Mouse (Mus musculus): ENCODE data around the gene Mast4. TPM values are rescaled to one million over a fixed set of nuclear protein-coding genes. Genes with fewer than 3 reads are reported as not detected.

The Mast4 gene
- total and polyA plus RNA-seq, 3 experiments = 0.99 to 7.4 (median 6.1) TPM

GRCm38 (mm10) chr13:103199823-103200660 lies 134.3 kb downstream of the Mast4 start:
- dilution Hi-C loops (cut with MboI; ENCODE audit: extremely low pct_ligation_motif_present, extremely low pct_unique_long_range_greater_than_20kb, low sequenced_read_pairs) = no loop called here

GRCm38 (mm10) chr13:103198210-103198940 lies 135.9 kb downstream of the Mast4 start:
- no peak overlapping the region for H3K4me2 ChIP-seq (ENCODE audit: insufficient read depth, low read depth, poor library complexity, severe bottlenecking)
- in situ Hi-C loops (cut with MboI; ENCODE audit: low pct_ligation_motif_present, low pct_unique_long_range_greater_than_20kb, low sequenced_read_pairs) = no loop called here
- H3K27me3 ChIP-seq (replicated peaks) = no peaks in the 10 kb centered on the region
- no peak overlapping the region for H3K4me3 ChIP-seq (replicated peaks in 1 of 3; ENCODE audit: low read depth in 2 of 3, low read length in 2 of 3, poor library complexity in 1 of 3)
- DNase-seq (ENCODE audit: extremely low read depth) = no peak
- H3K27ac ChIP-seq (ENCODE audit: insufficient read depth, low read depth) = no peak overlapping the region
- dilution Hi-C loops (cut with MboI; ENCODE audit: extremely low pct_ligation_motif_present, extremely low pct_unique_long_range_greater_than_20kb, low sequenced_read_pairs) = no loop called here
- TF ChIP-seq NELFE (IDR thresholded peaks at IDR 0.05; ENCODE audit: low read depth, low read length) (no peak), ZNF384 (IDR thresholded peaks at IDR 0.05; ENCODE audit: low read depth, low read length) (no peak), MYC (IDR thresholded peaks at IDR 0.05; ENCODE audit: low read depth, low read length) (no peak), E2F4 (IDR thresholded peaks at IDR 0.05; ENCODE audit: insufficient replicate concordance, low read depth, low read length) (no peak), CTCF (conservative IDR thresholded peaks at IDR 0.05 in 1 of 2, IDR thresholded peaks at IDR 0.05 in 1 of 2; ENCODE audit: low read depth in 2 of 2, low read length in 2 of 2) (no peak), MAX (IDR thresholded peaks at IDR 0.05; ENCODE audit: low read length) (no peak), NRF1 (IDR thresholded peaks at IDR 0.05; ENCODE audit: low read depth, low read length) (no peak), JUND (conservative IDR thresholded peaks at IDR 0.05; ENCODE audit: low read depth, low read length) (no peak), KAT2A (IDR thresholded peaks at IDR 0.05; ENCODE audit: insufficient replicate concordance, low read length) (no peak), GABPA (IDR thresholded peaks at IDR 0.05; ENCODE audit: insufficient replicate concordance, low read depth, low read length) (no peak), ZC3H11A (IDR thresholded peaks at IDR 0.05; ENCODE audit: low read depth, low read length) (no peak), HCFC1 (IDR thresholded peaks at IDR 0.05; ENCODE audit: low read depth, low read length) (no peak), POLR2AphosphoS2 (IDR thresholded peaks at IDR 0.05; ENCODE audit: low read depth, low read length) (no peak), TBP (conservative IDR thresholded peaks at IDR 0.05; ENCODE audit: low read depth, low read length) (no peak), EP300 (IDR thresholded peaks at IDR 0.05; ENCODE audit: low read length) (no peak), ETS1 (conservative IDR thresholded peaks at IDR 0.05; ENCODE audit: low read depth, low read length) (no peak), MXI1 (IDR thresholded peaks at IDR 0.05; ENCODE audit: low read depth, low read length) (no peak), ZMIZ1 (IDR thresholded peaks at IDR 0.05; ENCODE audit: low read depth, low read length) (no peak), RAD21 (IDR thresholded peaks at IDR 0.05; ENCODE audit: low read depth, low read length) (no peak), BHLHE40 (IDR thresholded peaks at IDR 0.05; ENCODE audit: low read depth, low read length) (no peak)
- no peaks in the 10 kb centered on the region for H3K79me2 ChIP-seq (replicated peaks; ENCODE audit: control insufficient read depth, extremely low read depth, insufficient read depth, poor library complexity, severe bottlenecking)
- H3K9ac ChIP-seq (ENCODE audit: insufficient read depth, low read depth) = no peak overlapping the region
- H3K4me1 ChIP-seq (ENCODE audit: control insufficient read depth in 1 of 2, insufficient read depth in 2 of 2) = no peaks in the 10 kb centered on the region; a peak in 1 of 4 replicates
- no peaks in the 10 kb centered on the region for H3K36me3 ChIP-seq (replicated peaks in 1 of 2; ENCODE audit: control insufficient read depth in 1 of 2, insufficient read depth in 1 of 2, low read length in 1 of 2)
- H3K9me3 ChIP-seq (replicated peaks; ENCODE audit: low read length) = no peaks in the 10 kb centered on the region

More at GRCm38 (mm10) chr13:103199823-103200660, 134.3 kb downstream of the Mast4 start:
- Histone ChIP-seq H3K79me2 (replicated peaks; ENCODE audit: control insufficient read depth, extremely low read depth, insufficient read depth, poor library complexity, severe bottlenecking) (no peaks in the 10 kb centered on the region), H3K27ac (ENCODE audit: insufficient read depth, low read depth) (no peak overlapping the region), H3K27me3 (replicated peaks) (no peaks in the 10 kb centered on the region), H3K4me1 (ENCODE audit: control insufficient read depth in 1 of 2, insufficient read depth in 2 of 2) (no peaks in the 10 kb centered on the region; a peak in 1 of 4 replicates), H3K9ac (ENCODE audit: insufficient read depth, low read depth) (no peak overlapping the region), H3K9me3 (replicated peaks; ENCODE audit: low read length) (no peaks in the 10 kb centered on the region), H3K4me3 (replicated peaks in 1 of 3; ENCODE audit: low read depth in 2 of 3, low read length in 2 of 3, poor library complexity in 1 of 3) (no peak overlapping the region), H3K4me2 (ENCODE audit: insufficient read depth, low read depth, poor library complexity, severe bottlenecking) (no peak overlapping the region), H3K36me3 (replicated peaks in 1 of 2; ENCODE audit: control insufficient read depth in 1 of 2, insufficient read depth in 1 of 2, low read length in 1 of 2) (no peaks in the 10 kb centered on the region)
- TF ChIP-seq HCFC1 (IDR thresholded peaks at IDR 0.05; ENCODE audit: low read depth, low read length) = no peak
- TF ChIP-seq PAX5 (IDR thresholded peaks at IDR 0.05; ENCODE audit: low read length) = no peak
- no peak for TF ChIP-seq RCOR1 (conservative IDR thresholded peaks at IDR 0.05; ENCODE audit: low read depth, low read length)
- TF ChIP-seq MYC (IDR thresholded peaks at IDR 0.05; ENCODE audit: low read depth, low read length) = no peak
- no peak for TF ChIP-seq E2F4 (IDR thresholded peaks at IDR 0.05; ENCODE audit: insufficient replicate concordance, low read depth, low read length)
- no peak for TF ChIP-seq SMC3 (IDR thresholded peaks at IDR 0.05; ENCODE audit: low read depth, low read length)
- TF ChIP-seq ZMIZ1 (IDR thresholded peaks at IDR 0.05; ENCODE audit: low read depth, low read length) = no peak
- TF ChIP-seq TCF12 (IDR thresholded peaks at IDR 0.05; ENCODE audit: low read depth, low read length) = no peak
- no peak for TF ChIP-seq POLR2A (IDR thresholded peaks at IDR 0.05; ENCODE audit: low read depth, low read length)
- no peak for TF ChIP-seq ZC3H11A (IDR thresholded peaks at IDR 0.05; ENCODE audit: low read depth, low read length)
- TF ChIP-seq EP300 (IDR thresholded peaks at IDR 0.05; ENCODE audit: low read length) = no peak
- no peak for TF ChIP-seq JUND (conservative IDR thresholded peaks at IDR 0.05; ENCODE audit: low read depth, low read length)
- no peak for DNase-seq (ENCODE audit: extremely low read depth)
- in situ Hi-C loops (cut with MboI; ENCODE audit: low pct_ligation_motif_present, low pct_unique_long_range_greater_than_20kb, low sequenced_read_pairs) = no loop called here

Data from CH12.LX (cell line).